Mouse (Mus musculus): ENCODE measurements around the gene Hoga1.
A peak's percentile ranks its signal among the peaks of the same experiment; 100 is the strongest.

Gene Hoga1

DNA sequence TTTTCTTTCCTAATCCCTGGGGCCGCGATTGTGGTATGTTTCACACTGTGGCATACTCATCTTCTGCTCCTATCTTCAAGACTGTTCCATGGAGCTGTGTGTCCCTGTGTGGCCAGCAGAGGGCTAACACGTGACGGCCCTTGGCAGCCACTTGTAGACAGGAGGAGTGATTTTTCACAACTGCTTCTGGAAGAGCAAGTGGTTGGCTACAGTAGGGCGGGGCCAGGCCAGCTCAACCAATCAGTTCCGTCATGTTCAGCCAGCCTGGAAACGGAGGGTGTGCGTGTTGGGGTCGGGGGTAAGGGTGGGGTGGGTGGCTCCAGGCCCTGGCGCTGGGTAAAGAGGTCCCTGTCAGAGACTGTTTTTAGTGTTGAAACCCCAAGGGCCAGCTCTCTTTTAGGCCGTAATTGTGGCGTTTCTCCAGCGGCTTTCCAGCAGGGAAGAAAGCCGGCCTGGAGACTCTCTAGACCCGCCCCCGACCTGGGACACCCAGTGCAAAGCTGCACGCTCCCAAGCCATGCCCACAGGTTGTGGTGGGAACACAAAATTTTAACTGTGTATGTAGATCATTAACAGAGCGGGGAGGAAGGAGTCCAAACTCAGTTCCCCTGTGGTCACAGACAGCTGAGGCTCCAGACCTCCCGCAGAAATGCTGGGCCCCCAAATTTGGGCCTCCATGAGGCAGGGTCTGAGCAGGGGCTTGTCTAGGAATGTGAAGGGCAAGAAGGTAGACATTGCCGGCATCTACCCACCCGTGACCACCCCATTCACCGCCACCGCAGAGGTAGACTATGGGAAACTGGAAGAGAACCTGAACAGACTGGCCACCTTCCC lies at the start of gene Hoga1:
Gene Hoga1, plus strand, starts transcription at position 342 of the 834 bp plus-strand sequence.
- peak; percentile 85 for DNase-seq

- no peak for DNase-seq
These were observed 48.3 kb upstream of the Hoga1 start for GRCm38 (mm10) chr19:41997090-41997489.

- DNase-seq: no peak
These were observed 46.5 kb upstream of the Hoga1 start for GRCm38 (mm10) chr19:41998770-41999548.

DNA sequence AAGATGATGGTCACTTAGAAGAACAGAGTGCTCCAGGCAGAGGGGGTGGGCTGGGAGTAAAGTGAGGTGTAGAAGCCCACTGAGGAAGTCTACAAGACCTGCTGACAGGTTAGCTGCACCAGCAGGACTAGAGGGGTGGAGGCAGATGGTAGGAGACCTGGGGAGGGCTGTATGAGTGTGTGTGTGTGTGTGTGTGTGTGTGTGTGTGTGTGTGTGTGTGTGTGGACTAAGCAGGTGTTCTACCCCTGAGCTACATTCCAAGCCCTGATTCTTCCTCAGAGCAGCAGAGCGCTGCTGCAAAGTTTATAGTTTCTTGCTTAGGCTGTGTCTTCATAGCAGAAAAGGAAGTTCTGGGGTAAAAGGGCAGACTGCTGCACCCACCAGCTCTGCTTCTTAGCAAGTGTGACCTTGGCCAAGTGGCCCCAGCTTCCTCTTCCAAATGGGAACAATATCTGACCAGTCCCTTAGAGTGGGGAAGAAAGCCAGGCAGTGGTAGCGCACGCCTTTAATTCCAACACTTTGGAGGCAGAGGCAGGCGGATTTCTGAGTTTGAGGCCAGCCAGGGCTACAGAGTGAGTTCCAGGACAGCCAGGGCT lies 45.6 kb upstream of the Hoga1 start:
- DNase-seq: no peak

DNA sequence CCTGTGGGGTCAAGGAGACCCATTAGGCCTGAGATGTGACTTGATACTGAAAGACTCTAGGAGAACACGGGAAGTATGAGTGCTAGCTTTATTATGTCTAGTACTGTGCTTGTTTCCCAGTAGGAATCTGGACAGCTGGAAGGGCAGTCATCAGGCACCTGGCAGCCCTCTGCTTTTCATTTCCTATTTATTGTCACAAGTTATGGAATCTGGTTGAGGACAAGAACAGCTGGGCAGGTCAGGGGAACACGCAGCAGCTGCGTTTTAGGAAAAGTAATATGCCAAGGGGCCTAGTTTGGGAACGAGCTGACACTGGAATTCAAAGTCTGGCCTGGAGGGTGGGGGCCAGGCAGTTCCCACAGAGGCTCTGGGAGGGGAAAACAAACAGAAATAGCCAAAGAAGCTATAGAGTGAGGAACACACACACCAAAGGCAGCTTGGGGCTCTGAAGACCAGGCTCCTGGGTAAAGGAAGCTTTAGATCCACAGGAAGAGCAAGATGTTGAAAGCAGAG lies 44.9 kb upstream of the Hoga1 start:
- no peak for DNase-seq

GRCm38 (mm10) chr19:42001253-42001980 lies 44.0 kb upstream of the Hoga1 start:
- DNase-seq: no peak

GRCm38 (mm10) chr19:42004258-42004657 lies 41.2 kb upstream of the Hoga1 start:
- no peak for DNase-seq

- no peak for DNase-seq
These were observed 39.8 kb upstream of the Hoga1 start for GRCm38 (mm10) chr19:42005616-42006015.

DNA sequence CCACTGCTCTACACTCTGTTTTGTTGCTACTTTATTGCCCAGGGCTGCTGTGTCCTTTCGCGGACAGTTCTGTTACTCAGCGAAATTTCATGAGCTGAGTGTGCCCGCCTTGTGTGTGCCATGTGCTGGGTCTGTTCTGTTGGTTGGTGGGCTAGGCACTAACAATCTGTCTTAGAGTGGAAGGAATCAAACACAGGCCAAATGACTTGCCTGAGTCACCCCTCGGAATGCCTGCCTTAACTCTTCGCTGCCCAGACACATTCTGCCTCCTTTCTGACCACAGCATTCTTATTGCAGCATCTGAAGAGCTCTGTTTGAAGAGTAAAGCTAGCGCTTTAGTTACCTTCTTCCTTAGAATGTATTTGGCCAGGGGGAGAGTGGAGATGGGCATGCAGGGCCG lies 38.8 kb upstream of the Hoga1 start:
- DNase-seq: no peak

- no peak for DNase-seq
These were observed 36.8 kb upstream of the Hoga1 start for GRCm38 (mm10) chr19:42008586-42008985.

- no peak for DNase-seq
These were observed 36.3 kb upstream of the Hoga1 start for GRCm38 (mm10) chr19:42009067-42009466.

DNA sequence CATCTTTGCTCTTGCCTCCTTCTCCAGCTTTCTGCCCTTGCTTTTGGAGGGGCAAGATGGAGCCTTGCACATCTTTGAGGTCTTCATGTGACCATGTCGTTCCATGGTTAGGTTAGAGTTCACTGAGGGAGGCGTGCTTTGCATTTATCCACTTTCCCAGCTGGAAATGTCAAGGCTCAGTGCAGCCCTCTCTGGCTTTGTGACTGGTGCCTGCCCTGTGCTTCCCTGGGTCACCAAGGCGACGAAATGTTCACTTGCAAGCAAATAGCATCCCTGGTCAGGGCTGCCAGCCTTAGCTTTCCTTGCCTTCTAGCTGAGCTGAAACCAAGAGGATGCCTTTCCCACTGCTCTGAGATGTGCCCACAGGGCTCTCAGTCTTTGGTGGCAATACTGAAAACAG lies 35.0 kb upstream of the Hoga1 start:
- DNase-seq: no peak

- no peak for DNase-seq
These were observed 34.3 kb upstream of the Hoga1 start for GRCm38 (mm10) chr19:42011123-42011522.

- DNase-seq: no peak
These were observed 31.1 kb upstream of the Hoga1 start for GRCm38 (mm10) chr19:42014231-42014825.

DNA sequence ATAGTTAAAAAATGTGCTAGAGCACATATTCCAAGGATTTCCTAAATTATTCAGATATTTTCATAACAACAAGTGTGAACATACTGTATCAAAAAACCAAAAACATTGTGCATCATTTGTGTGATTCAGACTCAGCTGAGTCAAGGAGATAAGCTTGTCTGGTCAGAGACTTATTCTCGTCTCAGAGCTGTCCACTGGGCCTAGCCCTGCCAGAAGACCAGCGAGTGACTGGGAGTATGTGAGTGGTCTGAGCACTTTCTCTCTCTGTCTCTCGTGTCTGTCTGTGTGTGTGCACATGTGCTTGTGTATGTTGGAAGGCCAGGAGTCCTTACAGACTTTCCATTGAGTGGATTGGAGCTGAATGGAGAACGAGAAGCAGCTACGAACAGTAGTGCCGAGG lies 30.4 kb upstream of the Hoga1 start:
- no peak for DNase-seq

DNA sequence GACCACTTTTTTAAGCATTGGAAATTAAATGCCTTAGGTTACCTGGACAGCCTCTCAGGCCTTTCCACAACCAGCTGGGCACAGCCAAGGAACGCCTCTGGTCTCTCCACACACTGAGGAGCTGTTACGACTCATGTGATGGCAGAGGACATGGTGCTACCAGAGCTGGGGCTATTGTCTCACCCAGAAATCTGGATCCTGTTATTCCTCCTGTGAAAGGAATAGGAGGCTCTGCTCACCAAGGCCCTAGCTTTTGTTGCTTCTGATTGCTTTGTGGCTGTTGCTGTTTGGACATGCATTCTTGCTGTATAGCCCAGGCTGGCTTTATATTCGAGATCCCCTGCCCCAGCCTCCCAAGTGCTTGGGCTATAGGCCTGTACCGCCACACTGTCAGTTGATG lies 29.2 kb upstream of the Hoga1 start:
- no peak for DNase-seq

DNA sequence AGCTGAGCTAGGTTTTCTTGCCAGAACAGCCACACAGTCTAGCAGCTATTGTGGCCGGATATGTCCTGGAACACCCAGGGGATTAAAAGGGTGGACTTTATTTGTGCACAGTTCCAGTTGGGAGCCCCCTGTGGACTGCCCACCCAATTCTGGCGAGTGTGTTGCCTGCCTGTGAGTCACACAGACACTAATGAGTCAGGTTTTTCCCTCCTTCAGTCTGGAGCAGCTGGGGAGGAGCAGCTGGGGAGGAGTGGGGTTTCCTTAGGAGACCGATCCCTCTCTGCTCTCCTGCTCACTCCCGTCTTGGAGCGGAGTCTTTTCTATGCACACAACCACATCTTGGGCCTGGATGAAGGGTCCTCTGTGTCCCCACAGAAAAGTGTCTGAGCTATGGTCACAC lies 28.6 kb upstream of the Hoga1 start:
- no peak for DNase-seq

DNA sequence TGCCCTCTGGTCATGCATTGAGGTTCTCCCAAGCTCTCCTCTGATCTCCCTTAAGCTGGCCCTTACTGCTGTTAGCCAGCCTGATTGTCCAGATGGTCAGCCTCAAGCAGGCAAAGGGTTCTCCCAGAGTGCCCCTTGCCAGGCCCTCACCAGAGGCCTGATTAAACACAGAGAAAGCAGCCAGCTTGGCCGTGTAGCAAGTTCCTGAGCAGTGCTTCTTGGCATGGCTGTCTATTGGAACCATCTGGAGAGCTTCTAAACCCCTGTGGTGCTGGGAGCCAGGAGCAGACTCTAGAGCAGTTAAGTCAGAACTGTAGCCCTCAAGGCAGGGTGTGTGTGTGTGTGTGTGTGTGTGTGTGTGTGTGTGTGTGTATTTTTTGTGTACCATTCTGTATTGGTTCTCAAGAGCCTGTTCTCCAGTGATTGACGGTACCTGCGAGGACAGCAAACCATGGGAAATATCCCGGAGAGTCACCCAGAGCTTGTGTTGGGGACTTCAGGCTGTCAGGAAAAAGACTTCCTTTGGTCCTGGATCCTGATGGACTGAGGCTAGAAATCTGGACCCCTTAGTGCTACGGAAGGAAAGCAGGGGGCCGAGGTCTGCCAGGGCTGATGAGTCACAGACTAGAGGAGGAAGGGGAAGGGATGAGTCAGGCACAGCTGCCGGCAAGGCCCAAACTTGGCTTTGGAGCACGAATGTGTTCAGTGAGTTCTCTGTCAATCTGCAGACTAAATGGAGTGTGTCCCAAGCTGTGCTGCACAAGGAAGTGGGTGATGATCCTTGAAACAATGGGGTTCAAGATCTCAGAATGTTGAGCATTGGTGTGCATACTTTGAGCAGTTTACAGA lies 27.8 kb upstream of the Hoga1 start:
- DNase-seq: no peak

- DNase-seq: peak; percentile 50
These were observed 26.3 kb upstream of the Hoga1 start for GRCm38 (mm10) chr19:42019011-42019522.

DNA sequence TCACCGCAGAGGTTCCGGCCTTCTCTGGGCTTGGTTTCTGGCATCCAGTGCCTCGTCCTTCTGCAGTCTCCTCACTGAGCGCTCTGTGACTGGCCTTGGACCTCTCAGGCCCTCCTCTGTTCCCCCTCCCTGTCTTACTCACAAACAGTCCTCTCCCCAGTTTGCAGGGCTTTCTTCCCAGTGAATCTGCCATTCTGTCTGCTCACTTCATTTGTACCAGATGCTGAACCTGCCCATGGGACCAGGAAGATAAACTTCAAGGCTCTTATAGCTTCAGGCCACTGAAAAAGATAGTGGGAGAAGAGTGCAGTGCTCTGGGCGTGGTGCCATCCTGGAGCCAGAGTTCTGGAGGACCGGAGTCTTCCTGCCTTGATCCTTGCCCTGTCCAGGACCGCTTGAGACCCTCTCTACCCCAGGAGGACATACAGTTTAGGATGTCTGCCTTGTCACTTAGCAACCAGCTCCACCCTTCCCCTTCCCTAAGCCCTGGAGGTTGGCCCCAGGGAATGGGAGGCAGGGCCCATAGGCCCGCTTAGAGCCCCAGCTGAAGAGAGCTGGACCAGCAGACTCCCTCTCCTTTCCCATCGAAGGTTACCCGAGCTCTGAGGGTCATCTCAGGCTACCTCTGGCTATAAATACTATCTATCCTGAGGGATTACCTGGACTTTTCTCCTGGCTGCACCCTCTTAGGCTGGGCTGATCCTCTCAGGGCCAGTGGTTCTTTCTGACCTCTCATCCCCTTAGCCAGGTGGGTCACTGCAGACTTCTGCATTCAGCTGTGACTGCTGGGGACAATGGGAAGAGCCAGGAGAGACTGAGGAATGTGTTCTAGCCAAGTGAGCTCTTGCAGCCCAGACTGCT lies 23.5 kb upstream of the Hoga1 start:
- no peak for DNase-seq
